ENCODE assay signal across 8 mouse cellular contexts in the genomic region with DNA sequence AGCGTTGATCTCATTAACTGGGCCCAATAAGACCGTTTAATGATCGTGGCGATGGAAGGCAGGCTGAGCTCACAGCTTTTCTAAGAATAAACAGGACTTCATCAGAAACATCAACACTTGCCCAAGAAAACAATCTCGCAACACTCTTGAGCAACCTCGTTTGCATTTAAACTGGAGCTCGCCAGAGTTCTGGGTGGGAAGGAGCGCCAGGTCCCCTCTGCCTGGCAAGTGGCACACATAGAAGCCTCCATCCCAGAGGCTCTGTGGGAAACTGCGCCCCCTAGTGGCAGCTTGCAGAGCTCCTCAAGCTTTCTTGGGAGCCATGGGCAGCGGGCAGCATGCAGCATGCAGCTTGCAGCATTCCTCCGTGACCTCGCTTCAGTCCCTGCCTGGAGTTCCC.
DNase-seq lines count a peak whose midpoint lies in the region; ATAC-seq lines count a peak whose summit lies in the region.

No protein-coding gene starts in this region.

- H3K4me2 ChIP-seq in heart, embryonic 15.5 days, result peak overlapping the region; percentile 65
- H3K4me2 ChIP-seq in liver, embryonic 13.5 days, result no peak overlapping the region
- H3K4me2 ChIP-seq in neural tube, embryonic 11.5 days (ENCODE audit: low read depth), result peak overlapping the region; percentile 59; the same call in 1 of the 2 replicates
- peak overlapping the region; percentile 52; the same call in 1 of the 2 replicates for H3K4me2 ChIP-seq in stomach, embryonic 16.5 days (ENCODE audit: low read depth, low read length)

- no peaks in the 10 kb centered on the region for H3K9me3 ChIP-seq in forebrain, embryonic 10.5 days
- H3K9me3 ChIP-seq in heart, embryonic 15.5 days (replicated peaks), result no peaks in the 10 kb centered on the region
- no peaks in the 10 kb centered on the region for H3K9me3 ChIP-seq in liver, embryonic 13.5 days (replicated peaks)
- H3K9me3 ChIP-seq in neural tube, embryonic 11.5 days (ENCODE audit: control insufficient read depth, low read length), result no peaks in the 10 kb centered on the region
- no peaks in the 10 kb centered on the region for H3K9me3 ChIP-seq in stomach, embryonic 16.5 days (replicated peaks; ENCODE audit: control insufficient read depth, low read length)

- H3K27me3 ChIP-seq in forebrain, embryonic 10.5 days (ENCODE audit: poor library complexity, severe bottlenecking), result peaks cover 46% of the 10 kb centered on the region
- H3K27me3 ChIP-seq in heart, embryonic 15.5 days, result no peaks in the 10 kb centered on the region
- peaks cover 28% of the 10 kb centered on the region for H3K27me3 ChIP-seq in liver, embryonic 13.5 days
- peaks cover 10% of the 10 kb centered on the region for H3K27me3 ChIP-seq in neural tube, embryonic 11.5 days (ENCODE audit: control insufficient read depth, insufficient read depth, low read length)
- H3K27me3 ChIP-seq in stomach, embryonic 16.5 days (ENCODE audit: control insufficient read depth, insufficient read depth, low read length), result 0 out of 2 replicates have a peak, but pooled peaks cover under 1% of the 10 kb centered on the region

- H3K36me3 ChIP-seq in forebrain, embryonic 10.5 days (replicated peaks), result no peaks in the 10 kb centered on the region
- no peaks in the 10 kb centered on the region for H3K36me3 ChIP-seq in heart, embryonic 15.5 days
- no peaks in the 10 kb centered on the region for H3K36me3 ChIP-seq in liver, embryonic 13.5 days
- no peaks in the 10 kb centered on the region for H3K36me3 ChIP-seq in neural tube, embryonic 11.5 days (ENCODE audit: control insufficient read depth, insufficient read depth, low read length)
- no peaks in the 10 kb centered on the region for H3K36me3 ChIP-seq in stomach, embryonic 16.5 days (ENCODE audit: control insufficient read depth, insufficient read depth, low read length)

- peak; percentile 73 to 76 for DNase-seq in CD8-positive naive resting alpha-beta T cell, adult 2 months (ENCODE audit: low read depth in 2 of 2, low spot score in 2 of 2)
- peak; percentile 53 for DNase-seq in c-Kit-negative CD71-positive TER-119-positive erythroid progenitor cells, embryonic 14.5 days (ENCODE audit: low read depth, low spot score)
- peak; percentile 92 for DNase-seq in forebrain, embryonic 10.5 days (ENCODE audit: extremely low spot score, low spot score)
- peak; percentile 89 to 90 for DNase-seq in kidney, postnatal 25 days
- DNase-seq in liver, embryonic 13.5 days, result peak; percentile 59
- DNase-seq in neural tube, embryonic 11.5 days (ENCODE audit: low spot score), result peak; percentile 91

- 29% methylated on average over 12 of the region's 12 CpGs for WGBS in forebrain, embryonic 10.5 days
- WGBS in heart, embryonic 15.5 days, result 32% methylated on average over 12 of the region's 12 CpGs
- WGBS in liver, embryonic 13.5 days (ENCODE audit: insufficient replicate concordance), result 35% methylated on average over 12 of the region's 12 CpGs
- WGBS in neural tube, embryonic 11.5 days, result 29% methylated on average over 12 of the region's 12 CpGs
- WGBS in stomach, embryonic 16.5 days, result 30% methylated on average over 12 of the region's 12 CpGs

- no peak overlapping the region for H3K9ac ChIP-seq in heart, embryonic 15.5 days
- no peak overlapping the region for H3K9ac ChIP-seq in liver, embryonic 13.5 days
- H3K9ac ChIP-seq in neural tube, embryonic 11.5 days (ENCODE audit: low read length), result no peak overlapping the region
- 0 out of 2 replicates have a peak overlapping the region, but pooled peaks have one; percentile 31 for H3K9ac ChIP-seq in stomach, embryonic 16.5 days (ENCODE audit: low read length)

- H3K4me1 ChIP-seq in forebrain, embryonic 10.5 days, result peaks cover 46% of the 10 kb centered on the region
- H3K4me1 ChIP-seq in heart, embryonic 15.5 days (replicated peaks), result peaks cover 44% of the 10 kb centered on the region
- H3K4me1 ChIP-seq in liver, embryonic 13.5 days (replicated peaks), result peaks cover 18% of the 10 kb centered on the region
- peaks cover 19% of the 10 kb centered on the region for H3K4me1 ChIP-seq in neural tube, embryonic 11.5 days (ENCODE audit: control insufficient read depth, insufficient read depth, low read length)
- peaks cover 29% of the 10 kb centered on the region for H3K4me1 ChIP-seq in stomach, embryonic 16.5 days (ENCODE audit: control insufficient read depth, insufficient read depth, low read length)

- peak; percentile 74; the same call in 1 of the 2 replicates for ATAC-seq in heart, embryonic 15.5 days (replicated peaks; ENCODE audit: insufficient number of reproducible peaks, insufficient read depth, low FRiP score, low read depth)
- ATAC-seq in liver, embryonic 13.5 days (ENCODE audit: low read depth), result no peak
- no peak for ATAC-seq in neural tube, embryonic 11.5 days (ENCODE audit: insufficient read depth, low FRiP score, low TSS enrichment)
- peak; percentile 75 for ATAC-seq in stomach, embryonic 16.5 days (ENCODE audit: insufficient read depth, low FRiP score)

- H3K27ac ChIP-seq in forebrain, embryonic 10.5 days, result peak overlapping the region; percentile 53; the same call in 1 of the 2 replicates
- no peak overlapping the region for H3K27ac ChIP-seq in heart, embryonic 15.5 days
- no peak overlapping the region for H3K27ac ChIP-seq in liver, embryonic 13.5 days
- no peak overlapping the region for H3K27ac ChIP-seq in neural tube, embryonic 11.5 days (ENCODE audit: low read depth, low read length)
- H3K27ac ChIP-seq in stomach, embryonic 16.5 days (ENCODE audit: low read length), result no peak overlapping the region

- peak overlapping the region; percentile 46 for H3K4me3 ChIP-seq in forebrain, embryonic 10.5 days
- H3K4me3 ChIP-seq in heart, embryonic 15.5 days, result no peak overlapping the region
- no peak overlapping the region for H3K4me3 ChIP-seq in liver, embryonic 13.5 days (replicated peaks)
- H3K4me3 ChIP-seq in neural tube, embryonic 11.5 days (ENCODE audit: low read depth, low read length), result no peak overlapping the region
- H3K4me3 ChIP-seq in stomach, embryonic 16.5 days (replicated peaks; ENCODE audit: low read length), result peak overlapping the region; percentile 17; the same call in 1 of the 2 replicates

Comparison
In these comparisons a context has a peak if more than half of its experiments do, and no peak if none do; other contexts are left out.
1. H3K4me3 ChIP-seq: peak in forebrain, embryonic 10.5 days (single experiment) and stomach, embryonic 16.5 days (single experiment); none in heart, embryonic 15.5 days (single experiment), liver, embryonic 13.5 days (single experiment) and neural tube, embryonic 11.5 days (single experiment).
2. ATAC-seq: peak in heart, embryonic 15.5 days (single experiment) and stomach, embryonic 16.5 days (single experiment); none in liver, embryonic 13.5 days (single experiment) and neural tube, embryonic 11.5 days (single experiment).
3. Peak in every context shown above with its lines, with median percentiles within 50 percentile points of each other: DNase-seq.